Mouse (Mus musculus): ENCODE data around the gene Lrrc26. TPM values are rescaled to one million over a fixed set of nuclear protein-coding genes. Genes with fewer than 3 reads are reported as not detected.

Lrrc26 gene
- total and polyA plus RNA-seq, 2 experiments from 2014 or later, result 0.20 to 1.0 TPM

GRCm38 (mm10) chr2:25258887-25259286 lies 30.8 kb upstream of the Lrrc26 start:
- H3K36me3 ChIP-seq (ENCODE audit: insufficient read depth, low read length), result no peaks in the 10 kb centered on the region
- ATAC-seq (no peak), DNase-seq (ENCODE audit: low spot score) (no peak)
- H3K27ac ChIP-seq, result no peak overlapping the region
- H3K4me3 ChIP-seq (ENCODE audit: low read length), result no peak overlapping the region
- H3K27me3 ChIP-seq (ENCODE audit: insufficient read depth, low read length), result no peaks in the 10 kb centered on the region
- H3K9ac ChIP-seq (replicated peaks; ENCODE audit: low read length), result no peak overlapping the region
- H3K4me2 ChIP-seq (ENCODE audit: low read depth, low read length), result no peak overlapping the region
- peak; percentile 60 for TF ChIP-seq CTCF (IDR thresholded peaks at IDR 0.05; ENCODE audit: low read depth)
- H3K9me3 ChIP-seq (ENCODE audit: low read length), result no peaks in the 10 kb centered on the region
- H3K4me1 ChIP-seq (ENCODE audit: insufficient read depth, low read length), result peaks cover 18% of the 10 kb centered on the region
- WGBS, result 67% methylated on average over 2 of the region's 2 CpGs

- WGBS, result 43% methylated on average over 11 of the region's 12 CpGs
- DNase-seq (ENCODE audit: low spot score), result no peak
- no peak for ATAC-seq
- Histone ChIP-seq H3K27ac (peak overlapping the region; percentile 79), H3K9ac (replicated peaks; ENCODE audit: low read length) (peak overlapping the region; percentile 28; the same call in 1 of the 2 replicates), H3K4me1 (ENCODE audit: insufficient read depth, low read length) (peaks cover 33% of the 10 kb centered on the region), H3K4me2 (ENCODE audit: low read depth, low read length) (peak overlapping the region; percentile 76), H3K4me3 (ENCODE audit: low read length) (peak overlapping the region; percentile 60), H3K9me3 (ENCODE audit: low read length) (no peaks in the 10 kb centered on the region), H3K36me3 (ENCODE audit: insufficient read depth, low read length) (no peaks in the 10 kb centered on the region), H3K27me3 (ENCODE audit: insufficient read depth, low read length) (no peaks in the 10 kb centered on the region)
- TF ChIP-seq CTCF (IDR thresholded peaks at IDR 0.05; ENCODE audit: low read depth), result no peak
Observed at GRCm38 (mm10) chr2:25261870-25262269, 27.8 kb upstream of the Lrrc26 start.

- Histone ChIP-seq H3K36me3 (ENCODE audit: insufficient read depth, low read length) (no peaks in the 10 kb centered on the region), H3K27me3 (ENCODE audit: insufficient read depth, low read length) (no peaks in the 10 kb centered on the region), H3K4me3 (ENCODE audit: low read length) (peak within 1 kb of the TSS; percentile 60), H3K9ac (replicated peaks; ENCODE audit: low read length) (peak within 1 kb of the TSS; percentile 66), H3K4me2 (ENCODE audit: low read depth, low read length) (peak within 1 kb of the TSS; percentile 76), H3K4me1 (ENCODE audit: insufficient read depth, low read length) (peaks cover 38% of the 10 kb centered on the region), H3K9me3 (ENCODE audit: low read length) (no peaks in the 10 kb centered on the region), H3K27ac (peak within 1 kb of the TSS; percentile 79)
- peak; percentile 98 for DNase-seq (ENCODE audit: low spot score)
- under 1% methylated on average over 39 of the region's 39 CpGs for WGBS
- ATAC-seq, result peak; percentile 97
- no peak; the same call in 1 of the 2 replicates for TF ChIP-seq CTCF (IDR thresholded peaks at IDR 0.05; ENCODE audit: low read depth)
Observed at GRCm38 (mm10) chr2:25262291-25262767, 27.4 kb upstream of the Lrrc26 start, which contains the start of gene Tprn. Gene Tprn, plus strand, starts transcription at chr2:25262618.

GRCm38 (mm10) chr2:25262795-25263622 lies 26.7 kb upstream of the Lrrc26 start:
- H3K4me3 ChIP-seq (ENCODE audit: low read length), result peak overlapping the region; percentile 60
- peaks cover 43% of the 10 kb centered on the region for H3K4me1 ChIP-seq (ENCODE audit: insufficient read depth, low read length)
- ATAC-seq (no peak), DNase-seq (ENCODE audit: low spot score) (peak; percentile 61)
- TF ChIP-seq CTCF (IDR thresholded peaks at IDR 0.05; ENCODE audit: low read depth), result no peak
- peak overlapping the region; percentile 76 for H3K4me2 ChIP-seq (ENCODE audit: low read depth, low read length)
- peak overlapping the region; percentile 66 for H3K9ac ChIP-seq (replicated peaks; ENCODE audit: low read length)
- H3K27me3 ChIP-seq (ENCODE audit: insufficient read depth, low read length), result no peaks in the 10 kb centered on the region
- 2% methylated on average over 81 of the region's 82 CpGs for WGBS
- peak overlapping the region; percentile 71 for H3K27ac ChIP-seq
- H3K36me3 ChIP-seq (ENCODE audit: insufficient read depth, low read length), result no peaks in the 10 kb centered on the region
- no peaks in the 10 kb centered on the region for H3K9me3 ChIP-seq (ENCODE audit: low read length)

GRCm38 (mm10) chr2:25263623-25264285 lies 26.0 kb upstream of the Lrrc26 start:
- Histone ChIP-seq H3K36me3 (ENCODE audit: insufficient read depth, low read length) (peaks cover 2% of the 10 kb centered on the region; the same call in 1 of the 2 replicates), H3K4me3 (ENCODE audit: low read length) (peak overlapping the region; percentile 60), H3K4me1 (ENCODE audit: insufficient read depth, low read length) (peaks cover 44% of the 10 kb centered on the region), H3K4me2 (ENCODE audit: low read depth, low read length) (peak overlapping the region; percentile 76), H3K9me3 (ENCODE audit: low read length) (no peaks in the 10 kb centered on the region), H3K9ac (replicated peaks; ENCODE audit: low read length) (peak overlapping the region; percentile 66), H3K27ac (peak overlapping the region; percentile 71), H3K27me3 (ENCODE audit: insufficient read depth, low read length) (no peaks in the 10 kb centered on the region)
- no peak for ATAC-seq
- peak; percentile 37 for DNase-seq (ENCODE audit: low spot score)
- no peak for TF ChIP-seq CTCF (IDR thresholded peaks at IDR 0.05; ENCODE audit: low read depth)
- 13% methylated on average over 12 of the region's 12 CpGs for WGBS

- no peak for ATAC-seq
- 71% methylated on average over 5 of the region's 5 CpGs for WGBS
- Histone ChIP-seq H3K4me1 (ENCODE audit: insufficient read depth, low read length) (peaks cover 44% of the 10 kb centered on the region), H3K9me3 (ENCODE audit: low read length) (no peaks in the 10 kb centered on the region), H3K4me2 (ENCODE audit: low read depth, low read length) (peak overlapping the region; percentile 76), H3K9ac (replicated peaks; ENCODE audit: low read length) (peak overlapping the region; percentile 66; the same call in 1 of the 2 replicates), H3K4me3 (ENCODE audit: low read length) (peak overlapping the region; percentile 60), H3K36me3 (ENCODE audit: insufficient read depth, low read length) (peaks cover 8% of the 10 kb centered on the region; the same call in 1 of the 2 replicates), H3K27me3 (ENCODE audit: insufficient read depth, low read length) (no peaks in the 10 kb centered on the region), H3K27ac (peak overlapping the region; percentile 71; the same call in 1 of the 2 replicates)
- no peak for DNase-seq (ENCODE audit: low spot score)
- no peak for TF ChIP-seq CTCF (IDR thresholded peaks at IDR 0.05; ENCODE audit: low read depth)
Observed at GRCm38 (mm10) chr2:25264286-25264660, 25.4 kb upstream of the Lrrc26 start.
